8 mouse cellular contexts compared by ENCODE assay signal in the genomic region with DNA sequence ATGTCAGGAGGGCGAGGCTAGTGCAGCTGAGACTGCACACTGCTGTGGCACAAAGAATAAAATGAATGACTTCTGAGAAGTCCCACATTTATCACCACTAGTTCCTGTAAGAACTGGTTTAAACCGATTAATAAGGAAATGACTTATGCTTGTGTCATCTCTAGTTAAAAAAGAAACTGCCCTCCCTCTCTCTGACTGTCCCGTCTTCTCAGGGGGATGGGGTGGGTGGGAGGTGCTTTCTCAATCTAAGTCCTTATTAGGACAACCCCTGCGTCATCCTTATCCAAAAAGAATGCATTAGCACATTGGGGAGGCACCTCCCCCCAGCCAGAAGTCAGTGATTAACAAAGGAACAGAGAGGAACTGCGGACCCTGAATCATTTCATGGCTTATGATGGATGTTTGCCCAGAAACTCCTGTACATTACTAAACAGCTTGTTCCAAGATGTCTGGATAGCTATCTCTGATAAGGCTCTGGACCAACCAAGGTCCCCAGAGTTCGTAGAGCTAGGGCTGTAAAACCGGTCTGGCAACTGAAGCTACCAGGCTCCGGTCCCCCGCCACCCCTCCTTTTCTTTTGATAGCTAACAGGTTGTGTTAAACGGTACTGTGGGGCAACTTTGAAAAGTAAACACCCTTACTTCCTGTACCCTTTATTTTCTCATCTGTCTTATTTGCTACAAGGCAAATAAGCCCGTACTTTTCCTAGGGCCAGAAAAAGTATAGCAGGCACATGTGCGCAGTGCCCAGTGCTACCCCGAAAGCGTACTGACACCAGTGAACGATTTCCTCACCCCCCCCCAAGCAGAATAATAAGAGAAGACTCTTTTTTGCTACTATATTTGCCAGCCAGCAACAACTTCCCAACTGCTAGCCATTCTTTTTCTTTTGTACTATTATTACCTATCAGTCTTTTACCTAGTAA. TPM values are rescaled to one million over a fixed set of nuclear protein-coding genes. Genes with fewer than 3 reads are reported as not detected.
A peak's percentile ranks its signal among the peaks of the same experiment; 100 is the strongest.
DNase-seq lines count a peak whose midpoint lies in the region; ATAC-seq lines count a peak whose summit lies in the region.

No protein-coding gene starts in this region.

- H3K9ac ChIP-seq in neural tube, embryonic 11.5 days (ENCODE audit: low read length) = peak overlapping the region; percentile 14; the same call in 1 of the 2 replicates
- peak overlapping the region; percentile 91 for H3K9ac ChIP-seq in heart, embryonic 12.5 days
- H3K9ac ChIP-seq in kidney, embryonic 16.5 days (replicated peaks; ENCODE audit: low read length) = peak overlapping the region; percentile 79
- H3K9ac ChIP-seq in stomach, embryonic 15.5 days = peak overlapping the region; percentile 49

- H3K4me2 ChIP-seq in neural tube, embryonic 11.5 days (ENCODE audit: low read depth) = peak overlapping the region; percentile 24; the same call in 1 of the 2 replicates
- peak overlapping the region; percentile 73 for H3K4me2 ChIP-seq in heart, embryonic 12.5 days
- peak overlapping the region; percentile 58 for H3K4me2 ChIP-seq in kidney, embryonic 16.5 days (replicated peaks; ENCODE audit: low read depth, low read length)
- peak overlapping the region; percentile 62 for H3K4me2 ChIP-seq in stomach, embryonic 15.5 days

- H3K36me3 ChIP-seq in neural tube, embryonic 11.5 days (ENCODE audit: control insufficient read depth, insufficient read depth, low read length) = no peaks in the 10 kb centered on the region
- H3K36me3 ChIP-seq in heart, embryonic 12.5 days = no peaks in the 10 kb centered on the region
- H3K36me3 ChIP-seq in kidney, embryonic 16.5 days (ENCODE audit: insufficient read depth, low read length) = no peaks in the 10 kb centered on the region
- H3K36me3 ChIP-seq in stomach, embryonic 15.5 days = no peaks in the 10 kb centered on the region

- no peaks in the 10 kb centered on the region for H3K27me3 ChIP-seq in neural tube, embryonic 11.5 days (ENCODE audit: control insufficient read depth, insufficient read depth, low read length)
- no peaks in the 10 kb centered on the region for H3K27me3 ChIP-seq in heart, embryonic 12.5 days (replicated peaks)
- no peaks in the 10 kb centered on the region for H3K27me3 ChIP-seq in kidney, embryonic 16.5 days (ENCODE audit: insufficient read depth, low read length)
- no peaks in the 10 kb centered on the region for H3K27me3 ChIP-seq in stomach, embryonic 15.5 days (replicated peaks)

- DNase-seq in neural tube, embryonic 11.5 days (ENCODE audit: low spot score) = peak; percentile 46
- no peak for DNase-seq in neural tube, embryonic 10.5 days (ENCODE audit: extremely low spot score, low spot score)
- peak; percentile 61 for DNase-seq in embryo, embryonic 10 days (ENCODE audit: low spot score)
- DNase-seq in lung, postnatal 4 days = peak; percentile 82 to 85
- no peak for DNase-seq in ovary, postnatal 10 days (ENCODE audit: low spot score)

- no peak overlapping the region for H3K4me3 ChIP-seq in neural tube, embryonic 11.5 days (ENCODE audit: low read depth, low read length)
- H3K4me3 ChIP-seq in heart, embryonic 12.5 days = peak overlapping the region; percentile 67
- peak overlapping the region; percentile 60 for H3K4me3 ChIP-seq in kidney, embryonic 16.5 days (ENCODE audit: low read length)
- peak overlapping the region; percentile 54 for H3K4me3 ChIP-seq in stomach, embryonic 15.5 days (replicated peaks)

- no peak for ATAC-seq in neural tube, embryonic 11.5 days (ENCODE audit: insufficient read depth, low FRiP score, low TSS enrichment)
- peak; percentile 87 for ATAC-seq in heart, embryonic 12.5 days (ENCODE audit: insufficient number of reproducible peaks, low FRiP score)
- peak; percentile 94 for ATAC-seq in kidney, embryonic 16.5 days (ENCODE audit: low FRiP score, low TSS enrichment)
- peak; percentile 91 for ATAC-seq in stomach, embryonic 15.5 days (ENCODE audit: insufficient read depth, low FRiP score, low read depth)

- peaks cover 2% of the 10 kb centered on the region; the same call in 1 of the 2 replicates for H3K4me1 ChIP-seq in neural tube, embryonic 11.5 days (ENCODE audit: control insufficient read depth, insufficient read depth, low read length)
- H3K4me1 ChIP-seq in heart, embryonic 12.5 days (replicated peaks) = peaks cover 27% of the 10 kb centered on the region
- peaks cover 26% of the 10 kb centered on the region for H3K4me1 ChIP-seq in kidney, embryonic 16.5 days (ENCODE audit: insufficient read depth, low read length)
- H3K4me1 ChIP-seq in stomach, embryonic 15.5 days = peaks cover 6% of the 10 kb centered on the region; the same call in 1 of the 2 replicates

- H3K9me3 ChIP-seq in neural tube, embryonic 11.5 days (ENCODE audit: control insufficient read depth, low read length) = no peaks in the 10 kb centered on the region
- H3K9me3 ChIP-seq in heart, embryonic 12.5 days (replicated peaks) = no peaks in the 10 kb centered on the region
- no peaks in the 10 kb centered on the region for H3K9me3 ChIP-seq in kidney, embryonic 16.5 days (ENCODE audit: low read length)
- no peaks in the 10 kb centered on the region for H3K9me3 ChIP-seq in stomach, embryonic 15.5 days

- 8% methylated on average over 15 of the region's 15 CpGs for WGBS in neural tube, embryonic 11.5 days
- 2% methylated on average over 15 of the region's 15 CpGs for WGBS in heart, embryonic 12.5 days
- 6% methylated on average over 15 of the region's 15 CpGs for WGBS in kidney, embryonic 16.5 days
- 3% methylated on average over 15 of the region's 15 CpGs for WGBS in stomach, embryonic 15.5 days

- no peak overlapping the region for H3K27ac ChIP-seq in neural tube, embryonic 11.5 days (ENCODE audit: low read depth, low read length)
- peak overlapping the region; percentile 98 for H3K27ac ChIP-seq in heart, embryonic 12.5 days (ENCODE audit: poor library complexity, severe bottlenecking)
- H3K27ac ChIP-seq in kidney, embryonic 16.5 days (ENCODE audit: low read length) = peak overlapping the region; percentile 93
- H3K27ac ChIP-seq in stomach, embryonic 15.5 days = peak overlapping the region; percentile 96

RNA-seq across cellular contexts. Expression of gene Tubd1, which starts 42.3 kb away (rescaled TPM):
- 11.3 and 13.2 TPM in 2 replicates for polyA plus RNA-seq in neural tube, embryonic 11.5 days (2014; fragmentation: Nextera tagmentation; extraction: Ambion mirVana)
- 11.1 and 11.4 TPM in 2 replicates for polyA plus RNA-seq in heart, embryonic 12.5 days (2016; fragmentation: Nextera tagmentation; extraction: Ambion mirVana)
- polyA plus RNA-seq in kidney, embryonic 16.5 days (2015; fragmentation: Nextera tagmentation; extraction: Ambion mirVana) = 11.4 and 13.6 TPM in 2 replicates
- 11.9 and 12.9 TPM in 2 replicates for polyA plus RNA-seq in stomach, embryonic 15.5 days (2015; fragmentation: Nextera tagmentation; extraction: Ambion mirVana)

RNA-seq across cellular contexts. Expression of gene Rps6kb1, which starts 42.5 kb away (rescaled TPM):
- 56.4 and 57.7 TPM in 2 replicates for polyA plus RNA-seq in neural tube, embryonic 11.5 days (2014; fragmentation: Nextera tagmentation; extraction: Ambion mirVana)
- polyA plus RNA-seq in heart, embryonic 12.5 days (2016; fragmentation: Nextera tagmentation; extraction: Ambion mirVana) = 56.8 and 57.1 TPM in 2 replicates
- polyA plus RNA-seq in kidney, embryonic 16.5 days (2015; fragmentation: Nextera tagmentation; extraction: Ambion mirVana) = 51.6 and 62.1 TPM in 2 replicates
- 53.7 and 62.2 TPM in 2 replicates for polyA plus RNA-seq in stomach, embryonic 15.5 days (2015; fragmentation: Nextera tagmentation; extraction: Ambion mirVana)

Comparison
In these comparisons a context has a peak if more than half of its experiments do, and no peak if none do; other contexts are left out.
1. DNase-seq: peak in neural tube, embryonic 11.5 days (single experiment), embryo, embryonic 10 days (single experiment) and lung, postnatal 4 days (2 of 2); none in neural tube, embryonic 10.5 days (single experiment) and ovary, postnatal 10 days (single experiment).
2. H3K9ac ChIP-seq: peak in every context shown above with its lines; median percentile 91 in heart, embryonic 12.5 days; 79 in kidney, embryonic 16.5 days; 49 in stomach, embryonic 15.5 days; 14 in neural tube, embryonic 11.5 days.
3. Peak in every context shown above with its lines, with median percentiles within 50 percentile points of each other: H3K4me2 ChIP-seq.